Mouse (Mus musculus): Measurements from ENCODE around the gene Zfp185. TPM values are rescaled to one million over a fixed set of nuclear protein-coding genes. Genes with fewer than 3 reads are reported as not detected.

Zfp185 gene
- total and polyA plus RNA-seq, 2 experiments from 2014 or later: 1.2 to 1.9 TPM

- Histone ChIP-seq H3K27ac (ENCODE audit: low read depth, low read length) (no peak overlapping the region), H3K9me3 (ENCODE audit: low read length) (no peaks in the 10 kb centered on the region), H3K27me3 (ENCODE audit: insufficient read depth, low read length) (no peaks in the 10 kb centered on the region), H3K4me1 (ENCODE audit: insufficient read depth) (no peaks in the 10 kb centered on the region), H3K36me3 (ENCODE audit: insufficient read depth) (no peaks in the 10 kb centered on the region), H3K4me3 (ENCODE audit: low read depth, low read length) (no peak overlapping the region), H3K9ac (no peak overlapping the region), H3K4me2 (ENCODE audit: low read depth) (no peak overlapping the region)
- no peak for TF ChIP-seq CTCF (IDR thresholded peaks at IDR 0.05; ENCODE audit: low read depth)
- 71% methylated on average over 4 of the region's 4 CpGs for WGBS
- no peak for ATAC-seq
- DNase-seq: no peak
These were observed 18.5 kb downstream of the Zfp185 start for GRCm38 (mm10) chrX:73005678-73006077.

DNA sequence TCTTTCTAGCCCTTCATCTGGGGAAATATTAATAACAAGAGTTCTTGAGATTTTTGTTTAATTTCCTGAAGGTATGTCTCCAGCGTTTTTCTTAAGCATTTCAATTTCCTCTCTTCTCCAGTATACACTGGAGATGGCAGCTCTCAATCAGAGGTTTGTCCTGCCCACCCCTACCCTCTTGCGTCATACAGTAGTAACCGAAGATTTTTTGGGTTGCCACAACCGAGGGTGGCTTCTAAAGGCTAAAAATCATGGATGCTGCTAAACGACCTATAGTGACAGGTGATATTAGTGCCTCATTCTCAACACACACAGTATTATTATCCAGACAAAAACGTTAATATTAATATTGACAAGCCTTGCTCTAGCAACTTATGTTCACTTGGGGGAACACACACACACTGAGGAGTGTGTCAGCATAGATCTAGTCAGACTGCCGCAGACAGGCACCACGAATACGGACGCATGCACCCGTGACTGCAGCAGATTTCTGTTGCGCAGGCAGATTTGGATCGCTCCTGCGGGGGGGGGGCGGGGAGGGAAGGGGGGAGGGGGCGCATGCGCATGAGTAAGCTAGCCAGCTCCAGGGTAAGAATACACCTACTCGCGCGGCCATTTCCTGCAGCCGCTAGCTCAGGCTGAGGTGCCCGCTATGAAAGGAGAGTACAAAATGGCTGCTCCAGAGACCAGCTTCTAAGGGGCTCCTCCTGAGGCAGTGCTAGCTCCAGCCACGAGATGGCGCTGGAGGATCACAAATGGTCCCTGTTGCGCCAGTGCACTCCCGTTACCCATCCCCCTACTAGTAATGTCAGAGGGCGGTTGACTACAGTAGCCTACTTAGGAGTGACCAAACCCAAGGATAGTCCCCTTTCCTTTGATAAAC, 20.7 kb downstream of the Zfp185 start:
- Histone ChIP-seq H3K9me3 (ENCODE audit: low read length) (no peaks in the 10 kb centered on the region), H3K4me3 (ENCODE audit: low read depth, low read length) (peak overlapping the region; percentile 30), H3K36me3 (ENCODE audit: insufficient read depth) (no peaks in the 10 kb centered on the region), H3K27me3 (ENCODE audit: insufficient read depth, low read length) (no peaks in the 10 kb centered on the region), H3K9ac (peak overlapping the region; percentile 39), H3K27ac (ENCODE audit: low read depth, low read length) (peak overlapping the region; percentile 83), H3K4me1 (ENCODE audit: insufficient read depth) (no peaks in the 10 kb centered on the region), H3K4me2 (ENCODE audit: low read depth) (peak overlapping the region; percentile 48)
- ATAC-seq (peak; percentile 100), DNase-seq (peak; percentile 95)
- WGBS: 30% methylated on average over 26 of the region's 27 CpGs
- peak; percentile 91 for TF ChIP-seq CTCF (IDR thresholded peaks at IDR 0.05; ENCODE audit: low read depth)

DNA sequence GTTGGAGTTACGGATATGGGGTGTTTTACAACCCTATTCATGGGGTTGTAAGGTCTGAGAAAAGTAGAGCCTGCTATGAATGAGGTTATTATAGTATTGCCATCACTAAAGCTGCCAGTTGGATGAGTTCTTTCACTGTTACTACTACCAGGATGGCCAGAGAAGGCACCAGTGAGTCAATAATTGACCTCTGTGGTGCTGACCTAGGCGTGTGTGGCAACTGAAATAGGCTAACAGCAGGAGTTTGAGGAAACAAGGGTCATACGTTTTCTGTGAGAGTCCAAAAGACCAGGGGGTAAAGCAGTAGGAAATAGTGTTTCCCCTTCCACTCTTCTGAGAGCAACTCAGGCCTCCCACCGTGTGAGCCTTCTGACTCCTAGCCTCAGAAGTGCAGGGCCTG, 25.7 kb downstream of the Zfp185 start:
- DNase-seq: no peak
- H3K9ac ChIP-seq: no peak overlapping the region
- H3K4me3 ChIP-seq (ENCODE audit: low read depth, low read length): no peak overlapping the region
- H3K36me3 ChIP-seq (ENCODE audit: insufficient read depth): no peaks in the 10 kb centered on the region
- TF ChIP-seq CTCF (IDR thresholded peaks at IDR 0.05; ENCODE audit: low read depth): no peak
- no peaks in the 10 kb centered on the region for H3K9me3 ChIP-seq (ENCODE audit: low read length)
- ATAC-seq: no peak
- H3K4me2 ChIP-seq (ENCODE audit: low read depth): no peak overlapping the region
- WGBS: 66% methylated on average over 4 of the region's 4 CpGs
- no peaks in the 10 kb centered on the region for H3K4me1 ChIP-seq (ENCODE audit: insufficient read depth)
- no peaks in the 10 kb centered on the region for H3K27me3 ChIP-seq (ENCODE audit: insufficient read depth, low read length)
- H3K27ac ChIP-seq (ENCODE audit: low read depth, low read length): no peak overlapping the region

GRCm38 (mm10) chrX:73037003-73037402, 49.9 kb downstream of the Zfp185 start, which contains the start of gene Pnma5:
TSS of gene Pnma5 (minus strand) at chrX:73037103.
- 79% methylated on average over 1 of the region's 1 CpGs for WGBS
- H3K27ac ChIP-seq (ENCODE audit: low read depth, low read length): no peak within 1 kb of the TSS
- TF ChIP-seq CTCF (IDR thresholded peaks at IDR 0.05; ENCODE audit: low read depth): no peak
- no peaks in the 10 kb centered on the region for H3K9me3 ChIP-seq (ENCODE audit: low read length)
- H3K4me2 ChIP-seq (ENCODE audit: low read depth): no peak within 1 kb of the TSS
- ATAC-seq (no peak), DNase-seq (no peak)
- no peaks in the 10 kb centered on the region for H3K4me1 ChIP-seq (ENCODE audit: insufficient read depth)
- H3K27me3 ChIP-seq (ENCODE audit: insufficient read depth, low read length): no peaks in the 10 kb centered on the region
- H3K9ac ChIP-seq: no peak within 1 kb of the TSS
- no peaks in the 10 kb centered on the region for H3K36me3 ChIP-seq (ENCODE audit: insufficient read depth)
- no peak within 1 kb of the TSS for H3K4me3 ChIP-seq (ENCODE audit: low read depth, low read length)

GRCm38 (mm10) chrX:73038831-73039230, 51.7 kb downstream of the Zfp185 start:
- H3K9me3 ChIP-seq (ENCODE audit: low read length): no peaks in the 10 kb centered on the region
- no peaks in the 10 kb centered on the region for H3K4me1 ChIP-seq (ENCODE audit: insufficient read depth)
- 80% methylated on average over 8 of the region's 8 CpGs for WGBS
- no peaks in the 10 kb centered on the region for H3K36me3 ChIP-seq (ENCODE audit: insufficient read depth)
- ATAC-seq (no peak), DNase-seq (no peak)
- H3K27me3 ChIP-seq (ENCODE audit: insufficient read depth, low read length): no peaks in the 10 kb centered on the region
- no peak overlapping the region for H3K9ac ChIP-seq
- no peak overlapping the region for H3K4me2 ChIP-seq (ENCODE audit: low read depth)
- TF ChIP-seq CTCF (IDR thresholded peaks at IDR 0.05; ENCODE audit: low read depth): no peak
- no peak overlapping the region for H3K27ac ChIP-seq (ENCODE audit: low read depth, low read length)
- H3K4me3 ChIP-seq (ENCODE audit: low read depth, low read length): no peak overlapping the region

DNA sequence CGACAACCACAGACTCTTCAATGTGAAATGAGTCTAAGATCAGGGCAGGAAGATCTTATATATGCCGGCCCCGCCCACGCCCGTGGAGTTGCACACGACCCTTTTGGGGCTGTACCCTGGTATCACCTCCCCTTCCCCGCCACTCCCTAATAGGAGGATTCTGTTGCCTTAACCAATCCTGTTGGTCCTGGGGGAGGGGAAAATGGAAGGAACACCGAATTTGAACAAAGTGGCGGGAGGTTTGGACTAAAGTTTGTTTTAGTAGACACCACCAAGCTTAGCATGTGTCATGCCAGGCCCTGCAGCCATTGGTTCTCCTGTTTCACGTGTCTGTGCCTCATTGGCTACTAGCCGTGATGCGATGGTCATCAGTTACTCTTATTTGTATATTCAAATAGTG, 52.5 kb downstream of the Zfp185 start:
- no peaks in the 10 kb centered on the region for H3K4me1 ChIP-seq (ENCODE audit: insufficient read depth)
- H3K27ac ChIP-seq (ENCODE audit: low read depth, low read length): no peak overlapping the region
- H3K9me3 ChIP-seq (ENCODE audit: low read length): no peaks in the 10 kb centered on the region
- no peak for ATAC-seq
- no peak for TF ChIP-seq CTCF (IDR thresholded peaks at IDR 0.05; ENCODE audit: low read depth)
- 84% methylated on average over 12 of the region's 12 CpGs for WGBS
- H3K4me3 ChIP-seq (ENCODE audit: low read depth, low read length): no peak overlapping the region
- no peak for DNase-seq
- no peaks in the 10 kb centered on the region for H3K27me3 ChIP-seq (ENCODE audit: insufficient read depth, low read length)
- H3K4me2 ChIP-seq (ENCODE audit: low read depth): no peak overlapping the region
- H3K9ac ChIP-seq: no peak overlapping the region
- H3K36me3 ChIP-seq (ENCODE audit: insufficient read depth): no peaks in the 10 kb centered on the region

GRCm38 (mm10) chrX:73053860-73054563, 66.9 kb downstream of the Zfp185 start:
- H3K27ac ChIP-seq (ENCODE audit: low read depth, low read length): 0 out of 2 replicates have a peak overlapping the region, but pooled peaks have one; percentile 21

More at GRCm38 (mm10) chrX:73053860-73054563, 66.9 kb downstream of the Zfp185 start:
- peak; percentile 99 for ATAC-seq
- no peaks in the 10 kb centered on the region for H3K9me3 ChIP-seq (ENCODE audit: low read length)
- H3K4me2 ChIP-seq (ENCODE audit: low read depth): 0 out of 2 replicates have a peak overlapping the region, but pooled peaks have one; percentile 15
- no peak overlapping the region for H3K4me3 ChIP-seq (ENCODE audit: low read depth, low read length)
- H3K9ac ChIP-seq: no peak overlapping the region
- DNase-seq: peak; percentile 95
- no peaks in the 10 kb centered on the region for H3K27me3 ChIP-seq (ENCODE audit: insufficient read depth, low read length)
- peak; percentile 92 for TF ChIP-seq CTCF (IDR thresholded peaks at IDR 0.05; ENCODE audit: low read depth)
- H3K36me3 ChIP-seq (ENCODE audit: insufficient read depth): no peaks in the 10 kb centered on the region
- 20% methylated on average over 14 of the region's 14 CpGs for WGBS
- H3K4me1 ChIP-seq (ENCODE audit: insufficient read depth): no peaks in the 10 kb centered on the region

All from forebrain, postnatal 0 days (tissue).